Mouse (Mus musculus) lung, embryonic 16.5 days (tissue): ENCODE measurements around the gene Sst. TPM values are rescaled to one million over a fixed set of nuclear protein-coding genes. Genes with fewer than 3 reads are reported as not detected.
"Not testable (repeated sequence)": the region's sequence is repeated elsewhere in the genome, so short reads cannot be mapped to it uniquely, and the experiment has no call there.

Experiments used
- ATAC-seq: fragments of 200-750 bp; cut with Nextera tagmentation; 2 replicates; pipeline ENCODE4 v1.8.0; 2017; ENCODE audit warnings: low read depth, mild to moderate bottlenecking, moderate library complexity
- H3K27ac ChIP-seq: fragments of 300-500 bp; sonication (generic); 2 replicates; pipeline ENCODE4 v1.5.1; 2014; ENCODE audit warnings: mild to moderate bottlenecking, control low read depth, low read length
- H3K27me3 ChIP-seq: fragments of 300-500 bp; sonication (generic); 2 replicates; pipeline ENCODE4 v1.6.1; 2014; ENCODE audit warnings: low read depth, low read length, mixed read lengths; ENCODE audit not compliant: control insufficient read depth, insufficient read depth
- H3K36me3 ChIP-seq: fragments of 300-500 bp; sonication (generic); 2 replicates; pipeline ENCODE4 v1.6.1; 2014; ENCODE audit warnings: low read length; ENCODE audit not compliant: control insufficient read depth, insufficient read depth
- H3K4me1 ChIP-seq: fragments of 300-500 bp; sonication (generic); replicated peaks from 2 replicates; pipeline ENCODE4 v1.6.1; 2014; ENCODE audit warnings: low read length, mixed read lengths; ENCODE audit not compliant: control insufficient read depth, insufficient read depth
- H3K4me2 ChIP-seq: fragments of 300-500 bp; sonication (generic); 2 replicates; pipeline ENCODE4 v1.6.1; 2014; ENCODE audit warnings: low read depth, low read length, control low read depth
- H3K4me3 ChIP-seq: fragments of 300-500 bp; sonication (generic); 2 replicates; pipeline ENCODE4 v1.5.1; 2014; ENCODE audit warnings: mild to moderate bottlenecking, low read length, control low read depth
- H3K9ac ChIP-seq: fragments of 300-500 bp; sonication (generic); 2 replicates; pipeline ENCODE4 v1.6.1; 2014; ENCODE audit warnings: low read length, control low read depth
- H3K9me3 ChIP-seq: fragments of 300-500 bp; sonication (generic); 2 replicates; pipeline ENCODE4 v1.6.1; 2016; ENCODE audit warnings: low read length; ENCODE audit not compliant: control insufficient read depth
- WGBS: fragments of 180-500 bp; shearing (Covaris S2); extraction: QIAGEN DNeasy Blood & Tissue Kit; methylation state at CpG from one replicate; pipeline ENCODE4 v1.1.7; 2014; 5-methylcytosine and 5-hydroxymethylcytosine counted together
- polyA plus RNA-seq: library from polyadenylated mRNA; unstranded; fragments of >200 nt; fragmentation: Nextera tagmentation; extraction: Ambion mirVana; gene quantifications from 2 replicates; pipeline ENCODE4 v1.2.1, GENCODE M21; 2015

Gene Sst
- polyA plus RNA-seq, 1 experiment from 2014 or later = not detected

- no peak overlapping the region for H3K4me3 ChIP-seq
- peak overlapping the region; percentile 4 for H3K4me2 ChIP-seq
- 26% methylated on average over 3 of the region's 3 CpGs for WGBS
- no peaks in the 10 kb centered on the region; the same call in 1 of the 2 replicates for H3K4me1 ChIP-seq
- no peak overlapping the region for H3K27ac ChIP-seq
- 0 out of 2 replicates have a peak, but pooled peaks have one; percentile 49 for ATAC-seq
- no peaks in the 10 kb centered on the region; the same call in 1 of the 2 replicates for H3K27me3 ChIP-seq
- no peaks in the 10 kb centered on the region for H3K36me3 ChIP-seq
- no peaks in the 10 kb centered on the region for H3K9me3 ChIP-seq
- H3K9ac ChIP-seq = no peak overlapping the region
Measured at GRCm38 (mm10) chr16:23913401-23913800, 22.6 kb upstream of the Sst start.

- Histone ChIP-seq H3K36me3 (no peaks in the 10 kb centered on the region), H3K9me3 (no peaks in the 10 kb centered on the region), H3K27me3 (no peaks in the 10 kb centered on the region; the same call in 1 of the 2 replicates), H3K4me3 (no peak overlapping the region), H3K27ac (no peak overlapping the region), H3K4me1 (no peaks in the 10 kb centered on the region; the same call in 1 of the 2 replicates), H3K9ac (no peak overlapping the region), H3K4me2 (peak overlapping the region; percentile 4)
- 24% methylated on average over 13 of the region's 13 CpGs for WGBS
- ATAC-seq = no peak
Measured at GRCm38 (mm10) chr16:23912741-23913140, 22.0 kb upstream of the Sst start.

DNA sequence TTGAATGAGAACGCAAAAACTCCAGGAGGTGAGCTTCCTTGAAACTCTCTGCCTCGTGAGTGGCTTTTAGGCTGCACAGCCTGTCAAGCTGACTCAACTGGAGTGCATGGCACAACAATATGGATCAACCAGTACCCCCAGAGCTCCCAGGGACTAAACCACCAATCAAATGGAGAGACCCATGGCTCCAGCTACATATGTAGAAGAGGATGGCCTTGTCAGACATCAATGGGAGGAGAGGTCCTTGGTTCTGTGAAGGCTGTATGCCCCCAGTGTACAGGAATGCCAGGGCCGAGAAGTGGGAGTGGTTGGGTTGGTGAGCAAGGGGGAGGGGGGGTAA, 18.2 kb upstream of the Sst start:
- not testable (repeated sequence) for H3K9ac ChIP-seq, H3K4me1 ChIP-seq, H3K4me3 ChIP-seq, H3K27me3 ChIP-seq, ATAC-seq, H3K27ac ChIP-seq, H3K36me3 ChIP-seq, H3K9me3 ChIP-seq, H3K4me2 ChIP-seq
- WGBS = 86% methylated on average over 3 of the region's 3 CpGs

- WGBS = 78% methylated on average over 9 of the region's 9 CpGs
- H3K4me1 ChIP-seq, ATAC-seq, H3K4me2 ChIP-seq, H3K9ac ChIP-seq, H3K27ac ChIP-seq, H3K9me3 ChIP-seq, H3K4me3 ChIP-seq, H3K27me3 ChIP-seq, H3K36me3 ChIP-seq: not testable (repeated sequence)
Measured at GRCm38 (mm10) chr16:23908076-23909014, 17.6 kb upstream of the Sst start.

DNA sequence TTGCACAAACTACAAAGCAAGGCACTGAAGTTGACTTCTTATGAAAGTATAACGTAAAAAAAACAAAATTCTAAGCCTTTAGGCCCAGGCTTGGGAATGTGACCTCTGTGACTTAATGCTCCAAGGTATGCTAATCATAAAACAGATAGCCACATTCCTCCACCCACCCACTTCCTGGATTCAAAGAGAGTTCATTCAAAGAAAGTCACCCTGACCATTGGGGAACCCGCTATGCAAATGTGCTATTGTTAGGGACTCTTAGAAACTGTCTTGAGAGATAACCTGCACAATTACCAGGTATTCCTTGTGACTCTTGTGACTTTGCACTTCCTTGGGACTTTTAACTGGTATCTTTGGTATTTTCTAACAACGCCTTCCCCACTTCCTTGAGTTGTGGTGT, 15.8 kb upstream of the Sst start:
- H3K4me1 ChIP-seq, H3K36me3 ChIP-seq, H3K9me3 ChIP-seq, H3K4me3 ChIP-seq, H3K27me3 ChIP-seq, H3K9ac ChIP-seq, H3K4me2 ChIP-seq, ATAC-seq, H3K27ac ChIP-seq: not testable (repeated sequence)
- WGBS = 80% methylated on average over 3 of the region's 3 CpGs

DNA sequence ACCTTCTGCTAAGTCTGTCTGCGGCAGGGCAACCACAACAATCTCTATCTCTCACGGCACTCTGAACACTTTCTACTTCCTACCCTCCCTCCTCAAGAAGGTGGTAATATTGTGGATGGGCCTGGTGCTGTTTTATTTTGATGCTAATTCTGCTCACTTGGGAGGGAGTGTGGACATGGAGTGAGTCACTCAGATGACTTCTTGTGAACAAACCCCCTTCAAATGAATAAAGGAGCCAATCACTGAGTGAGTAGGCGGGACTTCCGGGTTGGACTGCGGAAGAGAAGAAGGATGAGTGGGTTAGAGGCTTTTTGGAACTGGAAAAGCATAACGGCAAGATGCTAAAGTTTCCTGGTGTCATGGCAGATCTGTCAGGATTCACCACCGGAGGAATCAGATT, 10.7 kb upstream of the Sst start:
- Histone ChIP-seq H3K4me2 (no peak overlapping the region), H3K4me3 (no peak overlapping the region), H3K27ac (no peak overlapping the region), H3K9me3 (no peaks in the 10 kb centered on the region), H3K9ac (no peak overlapping the region), H3K27me3 (no peaks in the 10 kb centered on the region; the same call in 1 of the 2 replicates), H3K4me1 (peaks cover 6% of the 10 kb centered on the region; the same call in 1 of the 2 replicates), H3K36me3 (no peaks in the 10 kb centered on the region)
- 81% methylated on average over 7 of the region's 7 CpGs for WGBS
- ATAC-seq = no peak

- Histone ChIP-seq H3K9ac (no peak overlapping the region), H3K9me3 (no peaks in the 10 kb centered on the region), H3K27me3 (no peaks in the 10 kb centered on the region; the same call in 1 of the 2 replicates), H3K4me3 (no peak overlapping the region), H3K4me1 (peaks cover 6% of the 10 kb centered on the region; the same call in 1 of the 2 replicates), H3K27ac (no peak overlapping the region), H3K36me3 (no peaks in the 10 kb centered on the region), H3K4me2 (no peak overlapping the region)
- ATAC-seq = no peak
- WGBS = 71% methylated on average over 4 of the region's 4 CpGs
Measured at GRCm38 (mm10) chr16:23900061-23900460, 9.3 kb upstream of the Sst start.

DNA sequence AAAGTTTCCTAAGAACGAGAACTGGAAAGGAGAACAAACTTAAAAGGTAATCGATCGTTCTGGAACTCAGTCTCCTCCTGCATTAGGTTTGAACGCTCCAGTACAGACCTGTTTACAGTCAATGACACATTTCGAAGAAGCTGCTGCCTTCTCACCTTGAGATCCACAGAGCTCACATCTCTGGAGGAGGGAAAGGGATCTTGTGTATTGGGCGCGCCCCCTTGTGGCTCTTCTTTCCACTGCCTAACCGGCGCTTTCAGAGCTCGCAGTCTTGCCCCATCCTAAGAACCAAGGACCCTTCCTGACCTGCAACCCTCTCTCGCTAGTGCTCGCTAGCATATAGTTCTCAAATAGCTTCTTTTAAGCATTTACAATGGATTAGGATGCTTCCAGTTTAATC, 8.1 kb upstream of the Sst start:
- Histone ChIP-seq H3K4me2 (peak overlapping the region; percentile 50), H3K9me3 (no peaks in the 10 kb centered on the region), H3K9ac (no peak overlapping the region), H3K27ac (no peak overlapping the region), H3K27me3 (no peaks in the 10 kb centered on the region; the same call in 1 of the 2 replicates), H3K4me3 (no peak overlapping the region; the same call in 1 of the 2 replicates), H3K4me1 (peaks cover 6% of the 10 kb centered on the region; the same call in 1 of the 2 replicates), H3K36me3 (no peaks in the 10 kb centered on the region)
- 11% methylated on average over 12 of the region's 12 CpGs for WGBS
- ATAC-seq = peak; percentile 73; the same call in 1 of the 2 replicates

DNA sequence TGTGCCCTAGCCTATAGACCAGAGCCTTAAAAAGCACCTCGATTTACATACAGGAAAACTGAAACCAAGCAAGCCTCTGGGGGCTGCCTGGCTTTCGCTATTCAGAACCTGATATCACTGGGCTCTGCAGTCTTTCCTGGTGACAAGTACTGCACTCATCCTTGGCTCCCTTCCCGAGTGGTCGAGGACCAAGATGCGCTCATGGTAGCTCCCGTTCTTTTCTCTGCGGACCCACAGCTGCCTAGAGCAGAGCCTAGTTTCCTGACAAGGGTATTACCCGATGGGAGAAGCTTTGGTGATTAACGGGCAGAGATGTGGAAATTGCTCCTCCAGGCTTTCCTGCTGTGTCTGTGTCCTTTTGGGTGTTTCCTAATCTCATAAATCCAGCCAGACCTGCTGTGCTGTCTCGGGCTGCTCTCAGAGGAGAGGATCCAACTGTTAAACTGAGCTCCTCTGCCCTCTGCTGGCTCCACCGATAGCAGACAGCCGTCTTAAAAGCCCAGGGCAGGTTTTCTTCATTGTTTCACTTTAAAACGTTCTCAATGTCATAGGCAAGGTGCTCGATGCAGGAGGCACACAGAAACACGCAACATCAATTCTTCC, 7.3 kb upstream of the Sst start:
- Histone ChIP-seq H3K9me3 (no peaks in the 10 kb centered on the region), H3K4me2 (peak overlapping the region; percentile 50), H3K27ac (no peak overlapping the region), H3K9ac (peak overlapping the region; percentile 47; the same call in 1 of the 2 replicates), H3K4me3 (peak overlapping the region; percentile 24), H3K36me3 (no peaks in the 10 kb centered on the region), H3K4me1 (peaks cover 6% of the 10 kb centered on the region; the same call in 1 of the 2 replicates), H3K27me3 (no peaks in the 10 kb centered on the region; the same call in 1 of the 2 replicates)
- WGBS = 13% methylated on average over 15 of the region's 15 CpGs
- peak; percentile 88 for ATAC-seq
